Mouse (Mus musculus) heart, adult 11 months (tissue): Measurements from ENCODE around the gene Fbxo41.
"Not testable (repeated sequence)": the region's sequence is repeated elsewhere in the genome, so short reads cannot be mapped to it uniquely, and the experiment has no call there.

Experiments used
- DNase-seq: peaks from one replicate; pipeline ENCODE4 v3.0.0; 2022

Gene Fbxo41

DNA sequence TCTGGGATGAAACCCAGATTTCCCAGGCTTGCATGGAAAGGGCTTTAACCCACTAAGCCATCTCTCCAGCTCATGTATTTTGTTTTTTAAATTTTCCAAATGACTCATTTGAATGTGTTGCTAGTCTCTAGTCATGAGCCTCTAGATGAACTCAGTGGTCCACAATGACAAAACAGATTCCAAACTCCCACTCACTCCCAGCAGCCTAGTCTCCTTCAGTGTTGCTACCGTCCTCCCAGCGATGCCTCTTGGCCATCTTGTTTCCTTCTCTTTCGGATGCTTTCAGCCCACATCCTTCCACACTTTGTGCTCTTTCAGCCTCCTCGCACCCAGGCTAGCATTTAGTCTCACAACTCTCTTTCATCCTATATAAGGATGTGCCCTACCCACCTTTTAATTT, 12.5 kb downstream of the Fbxo41 start:
- DNase-seq = no peak

- no peak for DNase-seq
Measured at GRCm38 (mm10) chr6:85489717-85490116, 13.1 kb downstream of the Fbxo41 start.

GRCm38 (mm10) chr6:85488510-85488909, 14.3 kb downstream of the Fbxo41 start:
- DNase-seq = no peak

GRCm38 (mm10) chr6:85485738-85486137, 17.1 kb downstream of the Fbxo41 start:
- no peak for DNase-seq

- no peak for DNase-seq
Measured at GRCm38 (mm10) chr6:85483843-85484721, 18.7 kb downstream of the Fbxo41 start.

- DNase-seq = no peak
Measured at GRCm38 (mm10) chr6:85480685-85481084, 22.1 kb downstream of the Fbxo41 start.

GRCm38 (mm10) chr6:85479979-85480378, 22.8 kb downstream of the Fbxo41 start:
- peak; percentile 66 for DNase-seq

- peak; percentile 80 for DNase-seq
Measured at GRCm38 (mm10) chr6:85478416-85478815, 24.4 kb downstream of the Fbxo41 start.

DNA sequence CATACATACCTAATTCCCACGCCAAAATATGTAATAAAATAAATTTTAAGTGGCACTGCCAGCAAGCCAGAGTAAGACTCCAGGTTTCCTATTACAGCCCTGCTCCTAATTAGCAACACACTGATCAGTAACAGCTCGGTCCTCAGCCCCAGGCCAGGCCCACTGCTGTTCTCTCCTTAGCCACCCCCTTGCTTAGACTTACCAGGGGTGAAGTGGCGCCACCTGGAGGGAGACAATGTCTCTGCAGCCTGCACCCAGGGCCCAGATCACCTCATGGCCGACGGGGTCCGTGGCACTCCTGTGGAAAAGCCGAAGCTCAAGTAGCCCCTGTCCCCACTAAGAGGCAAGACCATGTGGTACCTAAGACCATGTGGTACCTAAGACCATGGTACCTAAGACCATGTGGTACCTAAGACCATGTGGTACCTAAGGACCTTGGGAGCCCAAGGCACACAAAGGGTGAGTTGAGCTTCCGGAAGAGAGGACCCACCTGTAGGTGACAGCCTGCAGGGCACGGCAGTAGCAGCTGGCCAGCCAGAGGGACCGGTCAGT, 25.4 kb downstream of the Fbxo41 start:
- DNase-seq = peak; percentile 86

DNA sequence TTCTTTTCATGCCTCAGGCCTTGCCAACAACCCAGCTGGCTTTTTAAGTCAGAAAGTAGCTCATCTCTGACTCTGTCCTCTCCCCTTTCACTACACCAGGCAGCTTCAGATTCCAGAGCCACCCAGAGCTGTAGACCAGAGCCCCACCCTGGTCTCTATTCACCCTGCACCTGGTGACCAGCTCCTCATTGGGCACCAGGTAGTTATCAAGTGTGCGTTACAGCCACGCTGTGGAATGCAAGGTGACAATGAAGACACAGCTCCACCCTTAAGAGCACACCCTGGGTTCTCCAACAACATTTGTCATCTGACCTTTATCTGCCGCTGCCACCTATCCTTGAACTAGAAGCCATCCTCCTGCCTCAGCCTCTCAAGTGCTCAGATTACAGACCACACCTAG, 27.2 kb downstream of the Fbxo41 start:
- peak; percentile 60 for DNase-seq

DNA sequence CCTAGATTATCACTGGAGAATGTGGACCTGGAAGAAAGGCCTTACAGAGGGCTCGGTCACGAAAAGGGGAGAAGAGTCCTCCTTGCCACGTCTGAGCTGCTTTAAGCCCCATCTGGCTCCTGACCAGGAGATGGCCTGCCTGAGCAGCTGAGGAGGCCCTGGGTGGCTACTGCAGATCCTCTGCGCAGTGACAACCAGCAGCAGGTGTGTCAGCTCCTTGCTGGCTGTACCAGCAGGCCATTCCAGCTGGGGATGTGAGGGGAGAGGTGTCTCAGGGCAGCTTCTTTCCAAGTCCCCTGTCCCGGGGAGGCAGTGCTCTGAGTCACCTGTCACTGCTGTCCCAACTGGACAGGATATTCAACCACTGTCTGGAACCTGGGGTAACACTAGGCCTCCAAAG, 30.3 kb downstream of the Fbxo41 start:
- DNase-seq = no peak

GRCm38 (mm10) chr6:85471962-85472361, 30.8 kb downstream of the Fbxo41 start:
- DNase-seq = no peak

GRCm38 (mm10) chr6:85469660-85470430, 32.9 kb downstream of the Fbxo41 start:
- DNase-seq = no peak

DNA sequence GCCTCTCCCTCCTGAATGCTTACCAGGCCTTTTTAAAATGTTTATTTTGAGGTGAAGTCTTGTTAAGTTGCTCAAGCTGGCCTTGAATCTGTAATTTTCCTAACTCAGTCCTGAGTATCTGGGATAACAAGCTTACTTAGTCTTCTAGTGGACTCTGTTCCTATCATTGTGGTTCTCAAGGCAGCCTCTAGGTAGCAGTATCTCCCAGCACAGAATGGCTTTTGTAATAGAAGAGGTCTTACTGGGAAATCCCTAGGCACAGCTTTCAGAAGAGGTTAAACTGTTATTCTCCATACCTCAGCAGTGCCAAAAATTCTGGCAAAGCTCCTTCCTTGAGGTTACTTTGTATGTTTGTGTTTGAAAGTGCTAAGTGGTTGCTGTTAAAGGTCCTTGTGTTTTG, 37.4 kb downstream of the Fbxo41 start:
- no peak for DNase-seq

DNA sequence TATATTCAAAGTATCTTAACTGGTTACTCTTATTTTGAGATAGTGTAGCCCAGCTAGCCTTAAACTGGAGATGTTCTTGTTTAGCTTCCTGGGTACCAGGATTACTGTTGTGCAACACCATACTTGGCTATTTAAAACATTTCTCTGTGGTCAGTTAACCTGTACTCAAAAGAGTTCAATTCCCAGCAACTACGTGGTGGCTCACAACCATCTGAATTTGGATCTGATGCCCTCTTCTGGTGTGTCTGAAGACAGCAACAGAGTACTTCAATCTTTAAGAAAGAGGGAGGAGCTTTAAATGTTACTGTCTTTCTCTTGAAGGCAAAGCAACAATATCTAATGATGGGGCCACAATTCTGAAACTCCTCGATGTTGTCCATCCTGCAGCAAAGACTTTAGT, 43.2 kb downstream of the Fbxo41 start:
- no peak for DNase-seq

GRCm38 (mm10) chr6:85452816-85453215, 50.0 kb downstream of the Fbxo41 start:
- no peak for DNase-seq

DNA sequence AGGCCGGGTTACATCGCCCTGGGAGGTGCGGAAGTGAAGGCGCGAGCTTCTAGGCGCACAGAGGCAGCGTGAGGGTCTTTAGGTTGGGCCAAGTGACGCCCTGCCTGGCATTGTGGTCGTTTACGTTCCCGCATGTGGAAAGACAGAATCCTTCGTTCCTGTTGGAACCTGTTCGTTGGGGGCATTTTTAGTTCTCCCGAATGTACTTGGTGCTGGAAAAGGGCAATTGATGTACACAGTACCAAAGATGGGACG, 50.5 kb downstream of the Fbxo41 start:
- no peak for DNase-seq

GRCm38 (mm10) chr6:85451664-85452410, 51.0 kb downstream of the Fbxo41 start, which contains the start of gene Pradc1:
TSS of gene Pradc1 (minus strand) at chr6:85451970.
- DNase-seq = peak; percentile 100

DNA sequence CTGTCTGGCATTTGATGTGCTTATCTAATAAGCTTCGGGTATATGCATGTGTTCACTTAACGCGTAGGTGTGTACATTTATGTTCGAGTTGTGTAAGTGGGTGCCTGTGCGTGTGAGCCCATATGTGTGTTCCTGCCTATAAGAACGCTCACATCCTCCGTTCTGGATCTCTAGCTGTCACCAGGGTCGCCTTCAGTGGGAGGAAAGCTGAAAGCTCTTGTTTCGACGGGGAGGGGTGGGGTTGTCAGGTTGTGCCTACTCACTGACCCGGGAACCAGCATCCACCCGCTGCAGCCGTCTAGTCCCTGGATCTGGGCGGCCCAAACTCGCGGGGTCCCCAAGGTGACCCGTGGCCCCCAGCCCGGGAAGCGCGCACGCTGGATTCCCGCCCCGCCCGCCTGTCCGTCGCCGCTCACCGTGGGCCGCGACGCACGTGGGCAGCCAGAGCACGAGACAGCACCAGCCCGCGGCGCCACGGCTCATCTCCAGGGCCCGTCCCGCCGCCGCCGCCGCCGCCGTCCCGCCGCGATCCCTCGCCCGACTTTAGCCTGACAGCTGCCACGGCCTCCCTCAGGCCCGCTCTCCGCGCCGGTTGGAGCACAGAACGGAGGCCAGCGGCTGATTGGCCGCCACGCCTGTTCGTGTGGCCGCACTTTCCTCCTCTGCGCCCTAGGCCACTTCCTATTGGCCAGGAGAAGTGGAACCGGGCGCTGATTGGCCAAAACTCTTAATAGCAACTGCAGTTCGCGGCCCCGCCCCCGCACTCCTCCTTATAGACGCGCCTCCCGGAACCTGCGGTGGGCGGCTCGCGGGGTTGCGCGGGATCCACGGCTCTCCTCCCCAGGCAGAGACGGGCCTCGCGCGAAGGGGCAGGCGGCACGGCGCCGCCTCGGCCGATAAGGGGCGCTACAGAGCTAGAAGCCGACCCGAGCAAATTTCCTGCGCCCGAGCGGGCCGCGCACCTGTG, 51.8 kb downstream of the Fbxo41 start, which contains the start of gene Cct7:
Gene Cct7 (plus strand): TSS at position 818 of the 967 bp plus-strand sequence.
- peak; percentile 100 for DNase-seq

DNA sequence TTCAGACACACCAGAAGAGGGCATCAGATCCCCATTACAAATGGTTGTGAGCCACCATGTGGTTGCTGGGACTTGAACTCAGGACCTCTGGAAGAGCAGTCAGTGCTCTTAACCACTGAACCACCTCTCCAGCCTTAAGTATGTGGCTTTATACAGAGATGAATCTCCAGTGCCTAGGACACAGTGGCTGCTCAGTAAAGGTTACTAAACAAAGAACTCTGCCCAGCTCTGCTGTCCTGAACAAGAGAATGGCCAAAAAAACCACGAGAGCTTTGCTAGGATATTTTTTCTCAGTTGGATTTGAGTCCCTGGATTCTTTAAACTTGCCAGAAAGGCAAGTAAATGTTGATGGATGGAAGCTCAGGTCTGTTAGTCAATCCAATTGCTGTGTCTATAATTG, 52.7 kb downstream of the Fbxo41 start:
- not testable (repeated sequence) for DNase-seq

- peak; percentile 71 for DNase-seq
Measured at GRCm38 (mm10) chr6:85447351-85447750, 55.4 kb downstream of the Fbxo41 start.

DNA sequence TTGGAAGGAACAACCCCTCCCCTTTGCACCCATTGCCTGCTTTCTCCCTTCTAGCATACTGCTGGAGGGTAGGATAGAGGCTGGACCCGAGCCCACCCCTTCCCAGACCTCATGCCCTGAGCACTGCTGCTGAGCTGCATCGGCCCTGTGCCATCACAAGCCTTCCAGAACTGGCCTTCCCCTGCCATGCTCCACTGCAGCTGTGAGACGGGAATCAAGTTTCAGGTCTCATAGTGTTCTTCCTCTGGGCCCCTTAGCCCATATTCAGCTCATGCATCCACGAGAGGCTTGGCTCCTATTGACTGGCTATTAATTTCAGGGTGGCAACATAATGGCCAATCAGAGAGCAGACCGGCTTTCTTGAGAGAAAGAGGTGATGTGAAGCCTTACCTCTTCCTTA, 57.5 kb downstream of the Fbxo41 start:
- DNase-seq = no peak
